Mouse (Mus musculus) spleen, postnatal 0 days (tissue): Measurements from ENCODE around the gene Ccdc7b. TPM values are rescaled to one million over a fixed set of nuclear protein-coding genes. Genes with fewer than 3 reads are reported as not detected.

Source experiments
- polyA plus RNA-seq: library from polyadenylated mRNA; unstranded; fragments of >200 nt; fragmentation: Nextera tagmentation; extraction: Ambion mirVana; gene quantifications from 2 replicates; pipeline ENCODE4 v1.2.1, GENCODE M21; 2015

The Ccdc7b gene
- polyA plus RNA-seq, result not detected in 2 replicates

DNA sequence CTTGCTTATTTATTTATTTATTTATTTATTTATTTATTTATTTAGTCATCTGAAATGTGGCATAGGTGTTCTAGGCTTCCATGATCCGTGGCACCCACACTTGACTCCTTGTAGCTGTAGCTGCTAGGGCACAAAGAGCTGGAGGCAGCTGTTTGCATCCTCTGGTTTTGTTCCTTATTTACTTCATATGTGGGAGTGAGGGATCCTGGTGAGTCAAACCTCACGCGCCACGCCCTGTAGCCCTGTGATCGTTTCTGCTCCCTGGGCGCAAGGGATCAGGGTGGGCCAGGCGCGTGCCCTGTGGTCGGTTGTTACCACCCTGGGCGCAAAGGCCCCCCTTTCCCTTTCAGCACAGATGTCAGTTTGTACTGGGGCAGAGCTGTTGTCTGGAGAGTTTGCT is at the start of gene Ccdc7b:
Gene Ccdc7b (plus strand): TSS at position 301 of the 400 bp plus-strand sequence.

DNA sequence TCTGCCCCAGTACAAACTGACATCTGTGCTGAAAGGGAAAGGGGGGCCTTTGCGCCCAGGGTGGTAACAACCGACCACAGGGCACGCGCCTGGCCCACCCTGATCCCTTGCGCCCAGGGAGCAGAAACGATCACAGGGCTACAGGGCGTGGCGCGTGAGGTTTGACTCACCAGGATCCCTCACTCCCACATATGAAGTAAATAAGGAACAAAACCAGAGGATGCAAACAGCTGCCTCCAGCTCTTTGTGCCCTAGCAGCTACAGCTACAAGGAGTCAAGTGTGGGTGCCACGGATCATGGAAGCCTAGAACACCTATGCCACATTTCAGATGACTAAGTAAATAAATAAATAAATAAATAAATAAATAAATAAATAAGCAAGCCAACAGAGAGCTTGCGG is 1.5 kb upstream of the Ccdc7b start, which contains the start of gene Ccdc7a:
Gene Ccdc7a (minus strand): TSS at position 101 of the 400 bp plus-strand sequence.

DNA sequence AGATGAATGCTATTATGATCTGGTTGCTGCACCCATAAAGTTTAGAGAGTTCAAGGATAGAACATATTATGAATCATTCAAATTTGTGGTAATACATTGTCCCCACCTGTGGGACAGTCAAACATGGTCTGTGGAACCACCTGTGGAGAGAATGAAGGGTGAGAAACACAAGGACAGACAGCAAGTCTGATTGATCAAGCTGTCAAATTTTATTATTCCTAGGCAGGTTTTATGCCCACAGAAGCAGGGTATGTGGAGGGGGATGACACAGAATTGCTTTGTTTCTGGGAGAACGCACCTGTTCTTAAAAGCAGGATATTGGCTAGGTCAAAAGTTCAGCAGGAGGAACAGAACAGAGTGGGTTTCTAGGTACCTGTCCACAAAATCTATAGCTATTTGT is 64.6 kb downstream of the Ccdc7b start, which contains the start of gene Gm10999:
Gene Gm10999 (minus strand): TSS at position 101 of the 400 bp plus-strand sequence.

Other genes starting within 250 kb of the Ccdc7b start
- not detected in 2 replicates for gene Ccdc7a, start 1.6 kb upstream of the Ccdc7b start, polyA plus RNA-seq
- gene Gm10999, start 64.5 kb downstream of the Ccdc7b start, polyA plus RNA-seq, result not detected in 2 replicates
- gene 2610044O15Rik8, start 167.3 kb downstream of the Ccdc7b start, polyA plus RNA-seq, result 13.3 and 15.0 TPM in 2 replicates